Mouse (Mus musculus) C2C12 (cell line): ENCODE data around the gene Vmn1r183.

ENCODE experiments used
- CTCF ChIP-seq: IDR thresholded peaks from one replicate; pipeline ENCODE4 v1.5.1; 2011; ENCODE audit not compliant: control insufficient read depth, insufficient read depth, insufficient read length
- MAX ChIP-seq: IDR thresholded peaks from one replicate; pipeline ENCODE4 v1.6.1; 2011; ENCODE audit warnings: mild to moderate bottlenecking, control low read depth

GRCm38 (mm10) chr7:24111772-24112155 lies 58.7 kb downstream of the Vmn1r183 start:
- TF ChIP-seq CTCF, result no peak
- no peak for TF ChIP-seq MAX
